ENCODE assay signal across 22 mouse cellular contexts in the genomic region with DNA sequence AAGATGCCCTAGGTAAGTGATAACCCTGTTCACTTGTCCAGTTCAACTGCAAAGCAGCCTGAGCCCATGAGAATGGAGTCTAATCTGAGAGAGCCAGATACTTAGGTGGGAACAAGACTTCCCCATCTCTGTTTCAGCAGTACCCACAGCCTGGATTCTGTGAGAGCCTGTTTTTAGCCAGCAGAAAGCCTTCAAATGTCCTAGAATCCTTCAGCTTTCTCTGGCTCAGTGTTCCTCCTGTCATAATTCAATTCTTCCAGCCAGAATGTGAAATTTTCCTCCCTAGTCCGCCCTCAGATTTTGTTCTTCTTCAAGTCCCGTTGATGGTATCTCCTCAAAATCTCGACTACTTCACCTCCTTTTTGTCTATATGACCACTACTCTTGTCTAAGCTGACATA. TPM values are rescaled to one million over a fixed set of nuclear protein-coding genes. Genes with fewer than 3 reads are reported as not detected.
DNase-seq lines count a peak whose midpoint lies in the region; ATAC-seq lines count a peak whose summit lies in the region.
"Had no signal": no experiment of that assay in that cellular context is flagged by ENCODE, and none has a peak within 500 bp of the region (broad histone marks: within the 10 kb centered on the region; RNA-seq: fewer than 3 reads in every experiment).

No protein-coding gene starts in this region.

- peaks cover 87% of the 10 kb centered on the region for H3K27me3 ChIP-seq in limb, embryonic 10.5 days (ENCODE audit: low read depth, poor library complexity, severe bottlenecking)
- H3K27me3 ChIP-seq in heart, embryonic 11.5 days (ENCODE audit: control insufficient read depth, insufficient read depth, low read length) = no peaks in the 10 kb centered on the region
- H3K27me3 ChIP-seq: forebrain, embryonic 13.5 days; forebrain, embryonic 15.5 days had no signal

- no peak for DNase-seq in frontal cortex, postnatal 25 days (ENCODE audit: low spot score in 2 of 2)
- DNase-seq in brain, adult 2 months (ENCODE audit: low read depth, low spot score) = peak; percentile 47
- DNase-seq in limb, embryonic 10.5 days (ENCODE audit: low spot score) = no peak
- DNase-seq: adrenal gland, adult 2 months; adrenal gland, postnatal 10 days; adrenal gland, postnatal 25 days; B cell, adult 2 months; cerebellum, adult 11-12 months; cerebellum, adult 2 months; cerebellum, adult 9-10 months; cerebellum, postnatal 10 days; cerebellum, postnatal 25 days; embryo, embryonic 11 days; forebrain, postnatal 0 days had no signal

- H3K9me3 ChIP-seq in limb, embryonic 10.5 days (replicated peaks) = no peaks in the 10 kb centered on the region
- H3K9me3 ChIP-seq in heart, embryonic 11.5 days (replicated peaks; ENCODE audit: control insufficient read depth, low read length) = no peaks in the 10 kb centered on the region
- H3K9me3 ChIP-seq: embryonic facial prominence, embryonic 13.5 days; embryonic facial prominence, embryonic 15.5 days; forebrain, embryonic 13.5 days; forebrain, embryonic 15.5 days had no signal

- H3K9ac ChIP-seq in heart, embryonic 11.5 days (ENCODE audit: low read depth, low read length) = no peak overlapping the region
- H3K9ac ChIP-seq: embryonic facial prominence, embryonic 13.5 days; embryonic facial prominence, embryonic 15.5 days; forebrain, embryonic 13.5 days; forebrain, embryonic 15.5 days; forebrain, postnatal 0 days had no signal

- H3K4me2 ChIP-seq in heart, embryonic 11.5 days = no peak overlapping the region
- H3K4me2 ChIP-seq: embryonic facial prominence, embryonic 13.5 days; embryonic facial prominence, embryonic 15.5 days; forebrain, embryonic 13.5 days; forebrain, embryonic 15.5 days had no signal

- no peak overlapping the region for H3K4me3 ChIP-seq in limb, embryonic 10.5 days
- H3K4me3 ChIP-seq in heart, embryonic 11.5 days (ENCODE audit: low read depth, low read length) = no peak overlapping the region
- H3K4me3 ChIP-seq: embryonic facial prominence, embryonic 13.5 days; embryonic facial prominence, embryonic 15.5 days; forebrain, embryonic 13.5 days; forebrain, embryonic 15.5 days had no signal

- 86% methylated on average over 3 of the region's 3 CpGs for WGBS in limb, embryonic 10.5 days
- 82% methylated on average over 3 of the region's 3 CpGs for WGBS in heart, embryonic 11.5 days (ENCODE audit: insufficient replicate concordance)

- ATAC-seq in frontal cortex, adult (ENCODE audit: low TSS enrichment) = peak; percentile 84
- ATAC-seq in heart, embryonic 11.5 days (replicated peaks; ENCODE audit: insufficient number of reproducible peaks, low FRiP score, low TSS enrichment) = no peak
- no peak for ATAC-seq in erythroblast, adult 5-6 weeks (replicated peaks; ENCODE audit: low FRiP score, poor library complexity, severe bottlenecking)
- ATAC-seq: forebrain, embryonic 13.5 days; forebrain, embryonic 15.5 days; forebrain, postnatal 0 days had no signal

- H3K27ac ChIP-seq in limb, embryonic 10.5 days = peak overlapping the region; percentile 72
- H3K27ac ChIP-seq in heart, embryonic 11.5 days (ENCODE audit: low read depth, low read length) = no peak overlapping the region
- H3K27ac ChIP-seq: embryonic facial prominence, embryonic 13.5 days; embryonic facial prominence, embryonic 15.5 days; forebrain, embryonic 13.5 days; forebrain, embryonic 15.5 days had no signal

- H3K36me3 ChIP-seq in limb, embryonic 10.5 days = no peaks in the 10 kb centered on the region
- no peaks in the 10 kb centered on the region for H3K36me3 ChIP-seq in heart, embryonic 11.5 days (ENCODE audit: control insufficient read depth, insufficient read depth, low read length)
- H3K36me3 ChIP-seq: embryonic facial prominence, embryonic 13.5 days; embryonic facial prominence, embryonic 15.5 days; forebrain, embryonic 15.5 days had no signal

- H3K4me1 ChIP-seq in limb, embryonic 10.5 days = peaks cover 15% of the 10 kb centered on the region; the same call in 1 of the 2 replicates
- no peaks in the 10 kb centered on the region for H3K4me1 ChIP-seq in heart, embryonic 11.5 days (ENCODE audit: control insufficient read depth, insufficient read depth, low read length)
- H3K4me1 ChIP-seq: embryonic facial prominence, embryonic 13.5 days; embryonic facial prominence, embryonic 15.5 days; forebrain, embryonic 13.5 days; forebrain, embryonic 15.5 days had no signal

RNA-seq across cellular contexts. Expression of a gene that starts 22.8 kb away (rescaled TPM):
- polyA plus RNA-seq in limb, embryonic 10.5 days (2016; fragmentation: Nextera tagmentation; extraction: Ambion mirVana) = 382 and 412 TPM in 2 replicates
- polyA plus RNA-seq in heart, embryonic 11.5 days (2014; fragmentation: Nextera tagmentation; extraction: Ambion mirVana) = 264 and 287 TPM in 2 replicates
- total RNA-seq in erythroblast, adult 5-6 weeks (2015; ENCODE audit: low replicate concordance) = not detected in 2 replicates
- not detected in 2 replicates for total RNA-seq in erythroblast, adult 5-6 weeks (2017; ENCODE audit: low replicate concordance)
- total RNA-seq: MEL had no signal
